Mouse (Mus musculus) spleen, postnatal 4 days (tissue): ENCODE measurements around the gene Kif6.

Source experiments
- DNase-seq, 2 experiments: peaks; one replicate each; pipeline ENCODE4 v3.0.0; 2022; ENCODE audit warnings: low spot score in 2 of 2

Kif6 gene

DNA sequence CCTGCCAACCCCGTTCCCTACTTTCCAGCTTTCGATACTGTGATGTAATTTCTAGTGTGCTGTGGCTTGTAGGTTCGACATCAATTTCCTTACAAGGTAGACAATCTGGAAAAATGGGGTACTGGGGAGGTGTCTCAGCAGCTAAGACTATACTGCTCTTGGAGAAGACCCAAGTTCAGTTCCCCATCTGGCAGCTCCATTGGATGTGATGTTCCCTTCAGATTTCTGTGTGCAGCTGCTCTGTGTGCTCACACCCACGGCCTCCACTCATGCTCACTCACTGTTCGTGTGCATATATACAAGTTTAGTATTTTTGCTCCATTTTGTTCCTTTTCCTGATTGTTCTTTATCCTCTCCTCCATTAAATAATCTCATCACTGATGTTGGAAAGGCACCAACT is 51.8 kb downstream of the Kif6 start:
- DNase-seq: no peak

DNA sequence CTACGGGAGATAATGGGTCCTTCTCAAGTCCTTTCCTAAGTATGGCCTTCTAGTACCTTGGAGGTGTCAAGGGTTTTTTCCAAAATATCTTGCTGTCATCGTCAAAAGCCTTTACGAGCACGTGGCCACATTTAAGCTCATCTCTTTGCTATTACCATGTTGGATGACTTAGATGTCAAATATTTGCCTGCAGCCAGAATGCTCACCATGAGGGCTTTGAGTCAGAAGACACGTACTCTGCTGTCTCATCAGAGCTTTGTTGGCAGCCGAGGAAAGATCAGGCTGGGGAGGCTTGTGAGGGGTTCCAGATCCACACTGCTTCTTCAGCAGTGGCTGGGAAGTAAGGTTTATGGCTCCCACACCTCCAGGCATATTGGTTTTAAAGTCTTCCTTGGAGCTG is 53.4 kb downstream of the Kif6 start:
- DNase-seq: no peak

DNA sequence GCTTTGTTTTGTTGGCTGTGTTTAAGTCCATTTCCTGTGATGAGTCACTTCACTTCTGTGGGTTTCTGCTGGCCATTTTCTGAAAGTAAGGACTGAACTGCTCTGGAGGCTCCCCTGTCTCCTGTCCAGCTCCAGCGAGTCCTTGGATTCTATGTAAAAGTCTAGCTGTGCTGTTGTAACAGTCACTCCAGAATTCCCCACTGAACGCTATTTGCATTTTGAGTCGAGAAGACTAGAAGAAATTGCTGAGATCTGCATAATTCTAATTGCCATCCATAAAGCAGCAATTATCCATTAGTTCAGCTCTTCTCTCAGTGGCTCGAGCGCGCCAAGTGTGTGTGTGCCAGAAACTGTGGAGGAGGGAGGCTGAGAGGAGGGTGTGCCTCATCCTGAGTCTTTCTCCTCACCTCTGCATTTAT is 57.0 kb downstream of the Kif6 start:
- DNase-seq: no peak

- no peak for DNase-seq
These were observed 57.5 kb downstream of the Kif6 start for GRCm38 (mm10) chr17:49672421-49672820.

DNA sequence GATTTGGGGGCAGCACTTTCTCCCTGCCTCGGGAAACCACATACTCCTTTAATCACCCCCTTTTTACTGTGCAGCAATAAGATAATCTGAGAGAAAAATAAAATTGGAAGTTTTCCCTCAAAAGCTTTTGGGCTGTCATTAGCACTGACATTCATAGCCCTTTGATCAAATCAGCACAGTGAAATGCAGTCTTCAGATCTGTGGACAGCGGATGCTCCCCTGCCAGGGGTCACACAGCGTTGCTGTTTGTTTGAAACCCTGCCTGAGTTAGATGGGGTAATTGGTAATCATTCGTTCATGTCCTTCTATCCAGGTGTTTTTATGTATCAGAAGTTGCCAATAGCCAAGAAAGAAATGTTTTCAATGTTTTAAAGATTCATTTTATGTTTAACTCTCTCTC is 60.7 kb downstream of the Kif6 start:
- DNase-seq: no peak

DNA sequence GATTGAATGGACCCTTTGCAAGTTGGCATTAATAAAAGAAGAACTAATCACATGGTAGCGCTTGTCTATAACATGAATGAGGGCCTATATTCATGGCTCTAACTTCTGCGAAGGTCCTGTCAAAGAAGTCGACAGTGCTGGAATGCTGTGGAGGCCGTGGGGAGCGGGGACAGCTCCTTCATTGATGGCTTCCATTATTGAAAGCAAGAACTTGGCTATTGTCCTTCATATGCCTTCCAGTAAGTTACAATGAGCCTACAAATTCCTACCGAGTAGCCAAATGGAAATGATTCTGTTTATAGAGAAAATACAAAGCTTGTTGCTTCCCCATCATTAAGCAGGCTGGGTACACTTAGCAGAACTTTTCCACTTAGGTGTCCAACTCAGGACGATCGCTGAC is 66.5 kb downstream of the Kif6 start:
- no peak for DNase-seq

- DNase-seq: no peak
These were observed 69.2 kb downstream of the Kif6 start for GRCm38 (mm10) chr17:49684146-49684545.

DNA sequence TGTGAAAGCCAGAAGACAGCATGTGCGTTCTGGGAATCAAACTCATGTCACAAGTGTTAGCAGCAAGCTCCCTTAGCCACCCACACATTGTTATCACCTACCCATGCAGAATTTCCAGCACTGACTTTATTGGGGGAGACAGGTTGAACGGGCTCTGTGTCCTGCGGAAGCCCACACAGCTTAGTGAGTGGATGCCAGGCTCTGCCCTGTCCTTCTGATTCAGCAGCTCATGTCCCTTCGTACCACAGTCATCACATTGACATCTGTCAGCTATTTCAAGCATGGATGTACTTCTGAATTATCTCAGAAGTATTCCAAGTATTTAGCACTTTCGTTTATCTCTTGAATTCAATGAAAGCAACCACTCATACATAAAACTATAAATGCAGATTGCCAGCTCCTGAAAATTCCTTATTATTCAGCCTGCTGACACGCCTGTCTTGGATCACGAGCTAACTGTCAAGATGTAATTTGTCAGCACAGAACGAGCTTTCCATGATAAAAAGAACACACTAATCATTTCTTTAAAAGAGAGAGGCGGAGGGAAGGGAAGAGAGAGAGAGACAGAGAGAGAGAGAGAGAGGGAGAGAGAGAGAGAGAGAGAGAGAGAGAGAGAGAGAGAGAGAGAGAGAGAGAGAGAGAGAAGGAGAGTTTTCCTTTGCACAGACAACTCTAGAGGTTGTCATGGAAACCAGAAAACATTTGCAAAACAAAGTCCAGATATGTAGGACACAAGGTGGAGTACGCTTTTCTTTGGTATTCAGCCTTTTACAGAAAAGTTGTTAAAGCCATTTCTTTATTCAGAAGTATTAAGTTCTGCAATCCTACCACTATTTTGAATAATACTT is 75.9 kb downstream of the Kif6 start:
- no peak for DNase-seq

GRCm38 (mm10) chr17:49691455-49691805 is 76.5 kb downstream of the Kif6 start:
- no peak for DNase-seq

DNA sequence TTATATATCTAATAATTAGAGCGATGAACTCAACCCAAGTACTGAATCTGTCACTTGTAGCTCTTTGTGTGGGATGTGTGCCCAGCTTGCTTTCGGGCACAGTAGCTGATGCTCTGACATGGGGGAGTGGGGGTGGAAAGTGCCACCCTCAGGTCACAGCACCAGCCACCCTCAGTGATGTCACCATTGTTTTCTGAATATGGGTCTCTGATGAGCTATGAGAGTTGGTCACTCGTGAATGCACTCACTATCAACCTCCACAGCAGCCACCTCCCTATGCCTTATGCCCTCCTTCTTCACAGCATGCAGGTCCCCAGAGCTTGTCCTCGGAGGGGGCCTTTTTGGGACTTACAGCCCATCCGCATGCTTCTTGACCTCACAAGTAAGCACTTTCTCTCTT is 78.3 kb downstream of the Kif6 start:
- DNase-seq: no peak

- no peak for DNase-seq
These were observed 82.3 kb downstream of the Kif6 start for GRCm38 (mm10) chr17:49697220-49697619.

DNA sequence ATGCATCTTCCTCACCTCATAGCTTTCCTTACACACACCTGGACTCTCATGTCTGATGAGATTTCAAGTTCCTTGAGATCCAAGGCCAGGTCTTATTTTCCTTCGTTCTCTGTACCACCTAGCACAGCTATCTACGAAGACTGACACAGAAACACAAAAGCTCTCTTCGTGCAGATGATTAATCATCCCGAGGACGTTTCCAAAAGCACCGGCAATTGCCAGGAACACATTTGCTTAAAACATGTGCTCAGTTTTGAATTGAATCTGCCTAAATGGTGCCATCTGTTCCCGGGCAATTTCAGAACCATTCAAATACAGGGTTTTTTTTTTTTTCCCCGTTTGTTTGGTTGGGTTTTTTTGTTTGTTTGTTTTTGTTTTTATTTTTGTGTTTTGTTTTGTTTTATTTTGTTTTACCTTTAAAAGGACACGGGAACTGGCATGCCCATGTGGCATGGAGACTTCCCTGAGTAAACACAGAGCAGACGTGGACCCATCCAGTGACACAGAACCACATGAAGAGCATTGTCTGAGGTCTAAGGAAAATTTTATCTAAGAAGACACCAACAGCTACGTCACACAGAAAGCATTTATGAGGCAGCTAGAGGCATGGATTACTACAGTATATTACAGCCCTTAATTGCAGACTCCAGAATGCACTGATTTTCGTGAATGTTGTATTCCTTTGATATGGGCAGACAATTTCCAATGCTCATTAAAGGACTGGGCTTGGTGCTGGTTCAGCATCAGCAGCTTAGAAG is 88.7 kb downstream of the Kif6 start:
- no peak for DNase-seq

GRCm38 (mm10) chr17:49709192-49709591 is 94.3 kb downstream of the Kif6 start:
- DNase-seq: no peak

- DNase-seq: no peak
These were observed 95.2 kb downstream of the Kif6 start for GRCm38 (mm10) chr17:49710101-49710630.

DNA sequence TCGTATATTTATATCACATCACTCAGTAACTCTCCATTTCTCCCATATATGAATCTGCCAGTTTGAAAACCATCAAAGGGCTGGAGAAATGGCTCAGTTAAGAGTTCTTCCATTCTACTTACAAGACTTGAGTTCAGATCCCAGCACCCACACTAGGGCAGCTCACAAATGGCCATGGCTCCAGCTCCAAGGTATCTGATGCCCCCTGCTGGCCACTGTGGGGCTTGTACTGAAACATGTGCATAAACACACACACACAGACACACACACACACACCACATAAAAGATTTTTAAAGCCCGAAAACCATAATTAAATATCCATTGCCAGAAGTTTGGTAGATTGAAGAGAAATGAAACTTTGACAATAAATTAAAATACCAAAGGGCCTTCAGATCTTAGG is 111.3 kb downstream of the Kif6 start:
- no peak for DNase-seq

GRCm38 (mm10) chr17:49726976-49727375 is 112.0 kb downstream of the Kif6 start:
- DNase-seq: no peak

DNA sequence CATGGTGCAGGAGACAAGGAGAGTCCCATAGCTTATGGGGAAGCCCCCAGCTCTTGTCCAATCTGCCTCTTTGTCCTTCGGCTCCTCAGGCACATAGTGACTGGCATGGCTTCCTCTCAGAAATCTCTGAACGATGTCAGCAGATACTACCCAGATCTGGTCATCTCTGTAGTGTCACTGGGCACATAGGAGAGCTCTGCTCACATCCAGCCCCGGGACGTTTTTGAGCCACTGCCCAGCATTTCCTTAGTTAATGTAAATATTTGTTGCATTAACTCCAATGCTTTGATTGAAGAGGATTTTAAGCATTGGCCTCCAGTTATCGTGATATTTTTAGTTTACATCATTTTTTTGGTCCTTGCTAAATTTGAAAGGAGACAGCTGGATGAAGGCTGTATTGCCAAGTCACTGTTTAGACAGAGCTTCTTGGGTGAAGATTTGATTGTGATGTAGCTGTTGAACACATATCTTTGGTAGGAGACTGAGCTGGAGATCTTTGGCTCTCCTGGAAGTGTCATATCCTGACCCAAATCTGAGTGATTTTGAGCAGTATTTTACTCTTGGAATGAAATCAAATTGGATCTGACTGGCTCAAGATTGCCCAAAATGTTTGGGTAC is 112.6 kb downstream of the Kif6 start:
- DNase-seq: no peak

GRCm38 (mm10) chr17:49729856-49730255 is 114.9 kb downstream of the Kif6 start:
- no peak for DNase-seq

DNA sequence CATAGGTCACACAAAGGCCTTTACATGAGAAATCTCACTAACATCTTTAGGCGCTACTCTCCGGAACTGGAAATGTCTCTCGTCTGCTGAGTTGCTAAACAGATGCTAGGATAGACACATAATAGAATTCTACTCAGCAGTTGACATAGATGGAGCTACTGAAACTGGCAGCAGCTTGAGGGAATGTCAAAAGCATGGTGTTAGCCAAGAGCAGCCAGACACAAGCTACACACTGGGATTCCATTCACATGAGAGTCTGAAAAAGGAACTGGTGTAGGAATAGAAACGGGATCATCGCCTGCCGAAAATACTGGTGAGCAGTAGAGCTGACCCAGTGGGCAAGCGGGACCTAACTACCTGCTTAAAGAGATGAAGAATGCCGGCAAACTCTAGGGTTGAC is 117.8 kb downstream of the Kif6 start:
- no peak for DNase-seq

DNA sequence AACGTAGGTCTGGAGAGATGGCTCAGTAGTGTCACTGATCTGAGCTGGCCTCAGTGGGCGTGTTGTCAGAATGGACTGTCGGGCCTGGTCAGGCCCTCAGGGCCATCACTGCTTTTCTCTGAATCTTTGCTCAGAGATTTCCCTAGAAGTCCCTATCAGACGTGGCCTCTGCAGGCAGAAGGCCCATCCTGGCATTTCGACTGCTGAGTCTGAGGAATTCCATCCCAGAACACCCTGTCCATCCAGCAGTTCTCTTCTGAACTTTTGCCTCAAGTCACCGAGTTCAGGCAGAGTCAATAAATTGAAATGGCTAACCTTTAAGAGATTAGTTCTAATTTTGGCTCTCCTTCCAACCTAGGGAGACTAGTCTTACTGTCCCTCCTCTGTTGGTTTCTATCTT is 119.1 kb downstream of the Kif6 start:
- no peak for DNase-seq

DNA sequence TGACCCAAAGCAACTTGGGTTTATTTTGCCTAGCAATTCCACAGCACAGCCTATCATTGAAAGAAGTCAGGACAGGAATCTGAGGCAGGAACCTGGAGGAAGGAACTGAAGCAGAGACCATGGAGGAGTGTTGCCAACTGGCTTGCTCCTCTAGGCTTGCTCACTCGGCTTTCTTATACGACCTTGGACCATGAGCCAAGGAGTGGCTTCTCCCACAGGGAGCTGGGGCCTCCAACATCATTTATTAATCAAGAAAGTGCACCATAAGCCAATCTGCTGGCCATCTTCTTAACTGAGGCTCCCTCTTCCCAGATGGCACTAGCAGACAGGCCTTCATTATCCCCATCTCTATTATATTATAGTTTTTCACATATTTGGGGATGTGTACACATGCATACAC is 119.8 kb downstream of the Kif6 start:
- no peak for DNase-seq

- DNase-seq: no peak
These were observed 121.4 kb downstream of the Kif6 start for GRCm38 (mm10) chr17:49736364-49736763.
